Mouse (Mus musculus) cerebellum, adult 11 months (tissue): Measurements from ENCODE around the gene Parp16.
"Not testable (repeated sequence)": the region's sequence is repeated elsewhere in the genome, so short reads cannot be mapped to it uniquely, and the experiment has no call there.

Experiments used
- DNase-seq: peaks from one replicate; pipeline ENCODE4 v3.0.0; 2022

Parp16 gene

DNA sequence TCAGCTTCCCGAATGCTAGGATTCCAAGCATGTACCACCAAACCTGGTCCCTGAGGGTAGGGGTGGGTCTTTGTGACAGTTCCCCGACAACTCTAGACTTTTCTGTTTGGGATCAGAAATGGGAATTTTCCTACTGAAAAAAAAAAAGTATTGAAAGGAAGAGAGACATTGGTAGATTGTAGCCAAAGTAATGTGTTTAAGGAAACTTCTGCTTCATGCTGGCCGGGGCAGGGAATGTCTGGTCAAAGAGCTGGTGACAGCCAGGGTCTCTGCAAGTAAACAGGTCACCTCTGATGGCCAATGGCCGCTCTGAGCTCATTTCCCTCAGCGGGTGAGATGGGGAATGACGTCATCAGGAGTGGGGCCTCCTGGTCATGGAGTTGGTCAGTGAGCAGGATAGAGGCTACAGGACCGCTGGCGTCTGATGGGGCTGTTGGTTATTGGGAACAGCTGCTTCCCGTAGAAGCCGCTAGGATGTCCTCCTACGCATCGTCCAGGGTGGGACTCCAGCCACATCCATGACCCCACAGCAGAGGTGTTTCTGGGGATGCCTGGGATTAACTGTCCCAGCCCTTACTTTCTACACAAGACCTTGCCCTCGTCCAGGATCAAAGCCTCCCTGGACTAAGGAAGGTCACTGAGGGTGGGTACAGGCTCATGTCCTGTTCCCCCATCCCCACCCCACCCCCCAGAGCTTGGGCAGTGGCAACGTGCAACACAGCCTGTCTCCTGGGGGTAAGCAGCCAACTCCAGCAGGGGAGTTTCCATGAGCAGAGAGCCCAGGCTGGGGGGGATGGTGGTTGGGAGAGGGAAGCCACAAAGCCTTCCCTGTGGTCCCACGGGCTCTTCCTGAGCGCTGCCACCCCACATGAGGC lies 52.6 kb downstream of the Parp16 start:
- no peak for DNase-seq

DNA sequence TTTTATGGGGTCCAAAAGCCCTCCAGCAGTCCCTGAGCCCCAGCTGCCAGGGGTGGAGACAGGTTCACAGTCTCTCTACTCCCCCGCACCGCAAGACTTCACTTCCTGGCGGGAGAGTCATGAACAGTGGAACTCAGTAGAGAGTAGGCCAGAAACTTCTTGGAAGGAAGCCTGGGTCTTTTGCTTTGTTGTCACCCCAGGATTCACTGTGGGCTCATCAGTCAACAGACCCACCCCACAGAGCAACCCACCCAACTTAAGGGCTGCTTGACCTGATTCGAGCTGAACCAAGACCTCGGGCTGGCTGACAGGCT lies 53.2 kb downstream of the Parp16 start:
- DNase-seq, result no peak

DNA sequence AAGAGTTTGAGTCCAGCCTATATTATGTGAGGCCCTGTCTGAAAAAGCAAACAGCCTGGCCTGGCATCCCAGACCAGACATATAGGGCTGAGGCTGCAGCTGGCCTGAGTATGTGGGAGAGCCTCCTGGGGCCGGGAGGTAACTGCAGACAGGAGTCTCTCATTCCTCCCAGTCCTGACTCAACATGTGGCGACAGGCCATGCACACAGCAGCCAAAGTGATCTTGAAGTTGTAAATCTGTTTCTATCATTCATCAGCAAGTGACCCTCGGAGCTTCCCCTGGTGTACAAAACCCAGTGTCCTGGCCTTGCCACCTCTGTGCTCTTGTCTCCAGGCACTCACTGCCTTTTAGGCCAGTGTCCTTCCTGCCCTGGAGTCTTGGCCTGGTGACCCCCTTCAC lies 56.9 kb downstream of the Parp16 start:
- DNase-seq, result no peak

DNA sequence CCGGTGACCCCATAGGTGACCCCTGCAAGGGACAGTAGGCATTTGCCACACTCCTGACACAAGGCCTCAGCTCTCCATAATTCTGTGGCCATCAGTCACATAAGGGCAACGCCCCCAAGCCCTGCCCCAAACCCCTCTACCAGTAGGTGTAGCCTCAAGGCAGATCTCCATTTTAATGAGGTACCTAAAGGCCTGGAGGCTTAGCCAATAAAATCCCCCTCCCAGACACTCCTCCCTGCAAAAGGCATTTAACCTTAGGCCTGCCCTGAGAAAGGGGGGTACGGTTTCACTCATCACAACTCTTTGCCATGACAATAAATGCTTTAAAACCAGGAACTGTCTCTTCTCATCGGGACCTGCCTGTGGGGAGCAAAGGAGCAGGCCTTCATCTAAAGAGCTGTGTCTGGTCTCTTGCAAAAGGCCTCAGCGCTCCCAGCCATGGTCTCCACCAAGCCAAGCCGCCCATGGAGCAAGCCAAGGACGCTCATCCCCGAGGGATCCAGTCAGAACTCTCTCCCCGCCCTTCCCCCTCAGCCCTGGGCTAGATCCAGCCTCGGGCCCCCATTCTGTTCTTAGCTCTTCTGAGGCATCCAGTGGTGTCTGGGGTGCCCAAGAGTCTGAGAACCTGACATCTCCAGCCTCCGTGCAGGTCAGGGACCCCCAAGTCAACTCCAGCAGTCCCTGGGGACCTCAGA lies 60.9 kb downstream of the Parp16 start:
- DNase-seq, result no peak

DNA sequence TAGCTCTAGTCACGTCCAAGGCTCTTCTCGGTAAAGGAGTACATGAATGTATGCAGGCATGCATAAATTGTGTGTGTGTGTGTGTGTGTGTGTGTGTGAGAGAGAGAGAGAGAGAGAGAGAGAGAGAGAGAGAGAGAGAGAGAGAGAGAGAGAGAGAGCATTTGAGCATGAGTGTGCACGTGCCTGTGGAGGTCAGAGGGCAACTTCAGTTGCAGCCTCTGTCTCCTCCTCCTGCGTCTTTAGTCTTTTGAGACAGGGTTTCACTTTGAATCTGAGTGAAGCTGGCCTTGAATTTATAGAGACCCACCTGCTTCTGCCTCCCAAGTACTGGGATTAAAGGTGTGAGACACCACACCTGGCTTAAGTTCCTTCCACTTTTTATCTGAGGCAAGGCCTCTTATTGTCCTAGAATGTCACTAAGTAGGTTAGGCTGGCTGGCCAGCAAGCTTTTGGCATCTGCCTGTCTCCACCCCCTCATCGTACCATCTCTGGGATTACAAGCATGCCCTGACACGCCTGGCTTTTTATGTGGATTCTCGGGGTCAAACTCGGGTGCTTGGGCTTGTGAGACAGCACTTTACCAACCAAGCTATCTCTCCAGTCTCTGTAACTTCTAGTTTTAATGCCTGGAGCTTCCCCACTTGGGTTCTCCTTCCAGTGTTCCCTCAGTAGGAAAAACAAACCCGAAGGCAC lies 62.2 kb downstream of the Parp16 start:
- DNase-seq, result no peak

DNA sequence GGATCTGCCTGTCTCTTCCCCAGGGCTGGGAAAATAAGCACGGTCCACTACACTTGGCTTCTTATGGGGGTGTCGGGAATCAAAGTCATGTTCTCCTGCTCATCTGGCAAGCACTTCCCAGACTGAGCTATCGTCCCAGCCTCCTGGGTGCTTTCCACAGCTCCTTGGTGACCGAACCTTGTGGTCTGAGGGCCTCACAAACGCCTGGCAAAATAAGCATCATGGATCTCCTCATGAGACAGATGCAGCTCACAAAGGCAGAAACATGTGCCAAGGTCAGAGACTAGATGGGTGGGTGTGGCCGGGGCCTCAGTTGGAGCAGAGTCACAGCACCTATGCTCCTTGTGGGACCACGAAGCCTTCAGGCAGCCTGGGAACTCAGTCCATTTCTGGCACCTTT lies 64.2 kb downstream of the Parp16 start:
- no peak for DNase-seq

DNA sequence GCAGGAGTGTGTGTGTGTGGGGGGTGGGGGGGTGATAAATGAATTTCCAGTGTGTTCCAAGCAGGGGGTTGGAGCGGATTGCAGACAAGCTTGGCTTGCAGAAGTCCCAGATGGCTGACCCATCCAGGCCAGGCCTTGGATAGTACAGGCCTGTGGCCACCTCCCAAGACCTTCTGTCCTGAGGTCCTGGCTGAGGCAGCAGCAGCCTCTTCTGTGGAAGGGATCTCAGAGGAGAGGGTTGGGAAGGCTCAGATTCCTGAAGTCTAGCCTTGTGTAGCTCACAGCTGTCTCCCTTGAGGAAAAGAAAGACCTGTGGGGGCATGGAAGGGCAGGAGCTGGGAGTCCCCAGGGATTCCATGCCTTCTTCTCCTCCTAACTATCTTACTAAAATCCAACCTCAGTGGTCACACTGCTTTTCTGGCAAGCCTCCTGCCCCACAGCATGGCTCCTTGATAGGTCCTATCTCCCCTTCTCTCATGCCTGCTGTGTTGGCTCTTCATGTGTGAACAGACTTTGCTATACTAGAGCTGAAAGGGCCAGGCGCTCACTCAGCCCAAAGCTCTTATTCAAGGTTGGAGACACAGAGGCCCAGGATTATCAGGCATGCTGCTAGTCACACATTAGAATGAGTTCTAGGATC lies 66.6 kb downstream of the Parp16 start:
- peak; percentile 60 for DNase-seq

DNA sequence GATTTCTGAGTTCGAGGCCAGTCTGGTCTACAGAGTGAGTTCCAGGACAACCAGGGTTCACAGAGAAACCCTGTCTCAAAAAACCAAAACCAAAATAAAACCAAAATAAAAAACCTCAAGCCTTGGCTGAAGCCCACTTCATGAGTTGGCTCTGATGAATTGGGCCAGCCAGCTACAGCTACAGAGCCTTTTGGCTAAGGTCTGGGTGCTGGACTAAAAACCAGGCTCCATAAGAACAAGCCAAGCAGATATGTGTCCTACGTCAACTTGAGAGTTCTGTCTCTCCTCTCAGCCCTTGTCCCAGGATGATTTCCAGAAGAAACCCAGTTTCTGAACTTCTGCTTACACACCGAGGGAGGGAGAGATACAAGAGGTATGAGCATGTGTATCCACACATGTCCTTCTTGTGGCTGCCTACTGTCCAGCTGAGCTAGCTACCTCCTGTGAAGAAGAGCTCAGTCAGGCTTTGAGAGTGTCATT lies 67.5 kb downstream of the Parp16 start:
- DNase-seq, result no peak

DNA sequence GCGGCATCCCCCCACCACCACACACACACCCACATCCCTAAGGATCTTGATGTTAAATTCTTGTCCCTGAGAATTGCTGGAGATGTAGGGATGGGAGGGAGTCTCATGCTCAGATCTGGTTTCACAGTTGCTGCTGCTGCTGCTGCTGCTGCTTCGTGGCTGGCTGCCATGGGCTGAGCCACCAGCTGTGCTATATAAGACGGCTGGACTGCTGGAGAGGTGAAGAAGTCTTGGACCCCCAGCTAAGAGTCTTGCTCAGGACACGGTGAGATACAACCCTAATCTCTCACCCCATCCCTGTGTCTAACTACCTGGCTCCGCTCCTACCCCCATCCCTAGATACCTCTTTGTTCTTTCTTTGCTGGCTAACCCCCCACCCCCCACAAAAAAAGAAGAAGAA lies 69.8 kb downstream of the Parp16 start, which contains the start of gene Cilp:
TSS of gene Cilp (plus strand) at position 222 of the 400 bp plus-strand sequence.
- DNase-seq, result no peak

DNA sequence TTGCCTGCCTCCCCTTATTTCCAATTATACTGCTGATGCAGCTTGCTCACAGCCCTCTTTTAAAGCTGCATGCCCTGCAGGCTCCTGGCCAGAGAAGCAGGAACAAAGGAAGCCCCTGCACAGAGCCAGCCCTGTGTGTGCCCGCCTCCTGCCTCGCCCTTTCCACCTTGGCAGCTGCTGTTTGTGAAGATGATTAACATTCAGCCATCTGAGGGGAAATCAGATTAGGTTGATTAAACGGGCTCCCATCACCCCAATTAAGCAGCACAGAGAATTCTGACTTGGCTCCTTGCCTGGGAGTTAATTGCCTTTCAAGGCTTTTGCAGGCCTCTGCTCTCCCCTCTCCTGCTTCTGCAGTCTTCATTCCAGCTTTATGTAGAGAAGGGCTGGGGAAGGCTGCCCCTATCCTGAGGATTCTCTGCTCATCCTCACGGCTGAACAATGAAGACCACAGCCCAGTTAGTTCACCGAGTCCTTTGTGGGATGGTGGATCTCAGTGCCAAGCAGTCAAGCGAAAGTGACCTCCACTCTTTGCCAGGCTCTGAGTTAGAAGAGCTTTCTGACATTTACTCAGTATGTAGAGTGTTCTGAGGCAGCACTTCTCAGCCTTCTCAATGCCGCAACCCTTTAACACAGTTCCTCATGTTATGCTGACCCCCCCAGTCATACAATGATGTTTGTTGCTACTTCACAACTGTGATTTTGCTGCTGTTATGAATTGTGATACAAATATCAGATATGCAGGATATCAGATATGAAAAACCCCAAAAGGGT lies 72.8 kb downstream of the Parp16 start:
- DNase-seq, result no peak

DNA sequence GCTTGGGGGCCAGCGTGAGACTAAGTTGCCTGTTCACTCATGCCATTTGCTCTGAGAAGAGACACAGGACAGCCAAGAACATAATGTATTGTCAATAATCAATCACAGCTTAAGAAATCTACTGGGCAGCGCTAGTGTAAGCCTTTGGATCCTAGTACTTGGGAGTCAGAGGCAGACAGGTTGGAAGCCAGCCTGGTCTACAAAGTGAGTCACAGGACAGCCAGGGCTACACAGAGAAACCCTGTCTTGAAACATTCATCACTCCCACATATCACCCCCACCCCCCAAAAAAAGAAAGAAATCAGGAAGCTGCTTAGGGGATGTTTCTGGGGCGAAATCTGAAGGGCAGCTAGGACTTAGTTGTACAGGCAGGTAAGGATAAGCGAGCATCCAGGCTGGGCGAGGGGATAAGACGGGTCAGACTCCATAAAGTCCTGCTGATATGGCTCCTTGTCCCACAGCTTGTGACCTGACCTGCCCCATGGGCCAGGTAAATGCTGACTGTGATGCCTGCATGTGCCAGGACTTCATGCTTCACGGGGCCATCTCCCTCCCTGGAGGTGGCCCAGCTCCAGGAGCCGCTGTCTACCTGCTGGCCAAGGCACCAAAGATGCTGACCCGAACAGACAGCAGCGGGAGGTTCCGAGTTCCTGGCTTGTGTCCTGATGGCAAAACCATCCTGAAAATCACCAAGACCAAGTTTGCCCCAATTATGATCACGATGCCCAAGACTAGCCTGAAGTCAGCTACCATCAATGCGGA lies 78.1 kb downstream of the Parp16 start:
- DNase-seq, result no peak

DNA sequence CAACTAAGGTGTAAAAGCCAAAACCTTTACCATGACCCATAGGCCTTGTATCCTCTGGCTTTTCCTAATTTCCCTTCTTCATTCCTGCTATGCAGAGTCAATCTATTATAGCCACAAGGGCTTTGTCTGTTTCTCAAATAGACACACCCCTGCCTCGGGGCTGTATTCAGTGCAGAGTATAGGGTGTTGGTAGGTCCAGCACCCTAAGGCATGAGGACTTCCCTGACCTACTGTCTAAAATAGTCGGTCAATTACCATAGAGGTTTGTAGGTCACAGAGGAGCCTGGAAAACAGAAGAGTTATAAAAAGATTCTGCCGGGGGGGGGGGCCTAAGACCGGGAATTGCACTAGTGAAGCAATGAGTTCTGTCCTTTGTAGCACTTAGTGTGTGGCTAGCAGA lies 78.7 kb downstream of the Parp16 start:
- no peak for DNase-seq

DNA sequence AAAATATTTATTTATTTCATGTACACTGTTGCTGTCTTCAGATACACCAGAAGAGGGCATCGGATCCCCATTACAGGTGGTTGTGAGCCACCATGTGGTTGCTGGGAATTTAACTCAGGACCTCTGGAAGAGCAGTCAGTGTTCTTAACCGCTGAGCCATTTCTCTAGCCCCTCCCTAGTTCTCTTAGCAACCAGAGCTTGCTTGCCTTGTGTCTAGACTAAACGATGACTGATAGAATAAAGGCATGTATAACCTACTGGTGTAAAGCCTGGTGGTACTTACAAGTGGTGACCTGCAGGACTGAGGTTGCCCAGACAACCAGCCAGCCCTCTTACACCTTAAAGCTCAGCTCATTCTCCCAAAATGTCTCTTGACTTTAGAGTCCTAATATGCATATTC lies 79.7 kb downstream of the Parp16 start:
- DNase-seq, result not testable (repeated sequence)

DNA sequence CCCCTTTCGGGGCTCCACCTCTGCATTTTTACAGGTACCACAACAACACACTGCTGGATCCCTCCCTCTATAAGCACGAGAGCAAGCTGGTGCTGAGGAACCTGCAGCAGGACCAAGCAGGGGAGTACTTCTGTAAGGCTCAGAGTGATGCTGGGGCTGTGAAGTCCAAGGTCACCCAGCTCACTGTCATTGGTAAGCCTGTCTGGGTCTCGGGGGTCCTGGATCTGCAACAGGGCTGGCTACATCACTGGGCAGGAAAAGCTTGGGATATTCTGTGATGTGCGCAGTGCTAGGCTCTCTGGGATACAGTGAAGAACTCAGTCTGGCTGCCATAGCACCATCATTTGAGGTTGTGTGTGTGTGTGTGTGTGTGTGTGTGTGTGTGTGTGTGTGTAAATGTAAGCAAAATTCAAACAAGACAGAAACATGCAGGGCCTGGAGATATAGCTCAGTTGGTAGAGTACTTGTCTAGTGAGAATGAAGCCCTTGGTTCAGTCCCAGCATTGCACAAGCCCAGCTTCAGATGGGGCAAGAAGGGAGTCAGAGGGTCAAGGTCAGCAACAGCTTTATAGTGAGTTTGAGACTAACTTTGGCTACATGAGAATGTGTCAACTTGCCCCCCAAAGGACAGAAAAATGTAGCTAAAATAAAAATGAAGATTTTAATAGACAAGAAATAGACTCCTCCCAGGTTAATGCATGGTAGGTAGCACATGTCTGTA lies 80.8 kb downstream of the Parp16 start:
- no peak for DNase-seq

DNA sequence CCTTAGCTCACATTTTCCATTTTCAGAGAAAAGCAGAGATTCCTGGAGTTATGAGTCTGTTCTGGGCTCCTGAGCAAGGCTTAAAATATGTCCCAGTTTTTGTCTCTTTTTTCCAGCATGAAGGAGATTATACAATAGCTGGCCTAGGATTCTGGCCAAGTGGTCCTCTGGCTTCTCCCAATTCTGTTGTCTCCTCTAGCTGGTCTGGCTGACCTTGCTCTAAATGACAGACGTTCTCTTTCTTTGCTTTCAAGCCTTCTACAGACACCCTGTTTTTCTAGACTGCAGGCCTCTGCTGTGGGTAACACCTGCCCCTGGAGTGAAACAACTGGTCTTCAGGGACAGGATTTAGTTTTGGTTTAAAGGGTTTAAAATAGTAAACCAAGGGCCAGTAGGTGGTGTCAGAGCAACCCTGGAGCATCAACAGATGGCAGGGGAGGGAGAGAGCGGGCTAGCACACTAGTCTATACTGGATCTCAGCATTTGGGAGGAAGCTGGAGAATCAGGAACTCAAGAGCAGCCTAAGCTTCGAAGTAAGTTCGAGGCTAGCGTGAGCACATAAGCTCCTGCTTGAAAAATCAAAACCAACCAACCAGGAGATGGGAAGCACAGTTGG lies 86.5 kb downstream of the Parp16 start:
- DNase-seq, result peak; percentile 41

DNA sequence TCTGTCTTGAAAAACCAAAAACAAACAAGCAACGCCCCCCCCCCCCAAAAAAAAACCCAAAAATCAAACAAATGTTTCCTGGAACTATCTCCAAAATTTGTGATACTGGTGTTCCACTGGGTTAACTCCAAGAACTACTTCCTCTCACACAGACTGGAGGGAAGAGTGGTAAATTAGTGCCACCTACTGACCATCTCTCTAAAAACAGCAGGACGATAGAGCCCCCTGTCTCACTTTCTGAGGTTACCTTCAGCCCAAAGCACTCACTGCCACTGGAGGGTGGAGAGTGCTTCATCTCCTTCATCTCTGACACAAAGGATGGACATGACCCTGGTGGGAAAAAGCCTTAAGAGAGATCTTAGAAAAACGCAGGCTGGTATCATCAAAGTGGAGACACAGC lies 88.1 kb downstream of the Parp16 start:
- DNase-seq, result no peak

DNA sequence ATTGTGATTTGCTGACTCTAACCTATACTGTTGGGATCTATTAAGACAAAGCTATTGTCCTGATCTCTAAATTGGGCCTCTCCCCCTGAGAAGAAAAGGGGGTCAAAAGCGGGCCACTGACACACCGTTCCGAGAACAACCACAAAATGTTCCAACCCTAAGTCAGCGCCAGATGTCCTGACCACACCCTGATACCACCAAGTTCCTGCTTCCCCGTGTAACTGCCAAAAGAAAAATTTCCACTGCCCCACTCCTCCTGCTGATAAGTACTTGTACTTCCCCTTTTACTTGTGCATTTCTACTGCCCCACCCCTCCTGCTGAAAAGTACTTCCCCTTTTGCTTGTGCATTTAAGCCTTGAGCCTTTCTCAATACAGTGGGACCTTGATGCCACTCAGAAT lies 93.1 kb downstream of the Parp16 start:
- DNase-seq, result not testable (repeated sequence)
